Mouse (Mus musculus) cortical plate, adult 2 months (tissue): ENCODE results near the gene Kcnj10. TPM values are rescaled to one million over a fixed set of nuclear protein-coding genes. Genes with fewer than 3 reads are reported as not detected.

Source experiments
- H3K27ac ChIP-seq: fragments of 200-500 bp; 2 replicates; pipeline ENCODE4 v1.5.1; 2012; ENCODE audit warnings: low read length, control low read depth, inconsistent platforms; ENCODE audit not compliant: insufficient read depth
- H3K4me1 ChIP-seq: fragments of 200-500 bp; 2 replicates; pipeline ENCODE4 v1.6.1; 2011; ENCODE audit warnings: low read length; ENCODE audit not compliant: control insufficient read depth, insufficient read depth
- H3K4me3 ChIP-seq: fragments of 200-500 bp; 2 replicates; pipeline ENCODE4 v1.5.1; 2011; ENCODE audit warnings: mild to moderate bottlenecking, low read length, control low read depth; ENCODE audit not compliant: insufficient read depth
- CTCF ChIP-seq: fragments of 200-500 bp; IDR thresholded peaks from 2 replicates; pipeline ENCODE4 v1.5.1; 2011; ENCODE audit warnings: mild to moderate bottlenecking, control low read depth, low read length; ENCODE audit not compliant: insufficient read depth; ENCODE audit errors: extremely low read depth
- POLR2A ChIP-seq: fragments of 200-500 bp; IDR thresholded peaks from 2 replicates; pipeline ENCODE4 v1.6.1; 2011; ENCODE audit warnings: mild to moderate bottlenecking, low read length, control low read depth; ENCODE audit not compliant: insufficient read depth; ENCODE audit errors: extremely low read depth
- polyA plus RNA-seq: library from polyadenylated mRNA; depleted of rRNA; stranded (reverse); fragments of >200 nt; gene quantifications from 2 replicates; pipeline ENCODE4 v1.2.3, GENCODE M21; 2012

Kcnj10 gene
- polyA plus RNA-seq, 1 experiment: 102 TPM

DNA sequence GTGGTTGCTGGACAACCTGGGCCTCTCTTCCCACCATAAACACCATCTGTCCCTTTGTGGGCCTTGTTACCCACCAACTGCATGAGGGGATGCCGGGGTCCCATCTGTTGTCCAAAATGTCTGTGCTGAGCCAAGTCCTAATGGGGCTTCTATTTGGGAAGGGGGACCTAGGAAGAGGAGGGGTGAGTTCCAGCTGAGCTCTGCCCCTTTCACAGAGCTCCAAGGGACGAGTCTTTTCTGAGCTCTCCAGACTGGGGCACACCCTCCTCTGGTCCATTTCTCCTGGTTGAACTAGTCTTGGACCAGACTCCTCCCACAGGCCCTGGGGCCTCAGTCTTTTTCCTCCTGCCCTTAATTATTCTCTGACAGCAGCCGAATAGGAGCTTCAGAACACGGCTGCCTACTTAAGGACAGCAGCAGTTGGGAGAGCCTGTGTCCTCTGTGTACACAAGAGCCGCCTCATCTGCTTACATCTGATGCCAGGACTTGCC is 21.0 kb upstream of the Kcnj10 start:
- peak overlapping the region; percentile 25; the same call in 1 of the 2 replicates for H3K27ac ChIP-seq
- H3K4me3 ChIP-seq: no peak overlapping the region
- peak; percentile 60 for TF ChIP-seq POLR2A
- TF ChIP-seq CTCF: no peak
- H3K4me1 ChIP-seq: peaks cover 12% of the 10 kb centered on the region

- Histone ChIP-seq H3K4me1 (peaks cover 12% of the 10 kb centered on the region), H3K27ac (peak overlapping the region; percentile 95), H3K4me3 (no peak overlapping the region)
- TF ChIP-seq CTCF (no peak), POLR2A (peak; percentile 31; the same call in 1 of the 2 replicates)
Measured at GRCm38 (mm10) chr1:172322725-172323124, 18.3 kb upstream of the Kcnj10 start.

DNA sequence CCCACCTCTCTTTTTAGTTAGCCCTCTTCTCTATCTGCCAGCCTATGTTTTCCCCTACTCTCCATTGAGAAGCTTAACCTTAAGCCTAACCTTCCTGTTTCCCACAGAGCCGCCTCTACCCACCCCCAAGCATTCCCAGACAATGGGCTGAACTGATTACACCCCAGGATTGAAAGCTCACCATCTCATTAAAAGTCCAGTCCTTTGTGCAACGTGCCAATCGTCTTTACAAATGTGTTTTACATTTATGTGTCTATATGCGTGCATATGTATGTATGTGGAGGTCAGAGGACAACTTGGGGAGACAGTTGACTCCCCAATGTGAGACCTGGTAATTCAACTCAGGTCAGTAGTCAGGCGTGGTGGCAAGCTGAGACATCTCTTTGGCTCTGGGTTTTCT is 17.7 kb upstream of the Kcnj10 start:
- H3K27ac ChIP-seq: peak overlapping the region; percentile 95
- H3K4me1 ChIP-seq: peaks cover 12% of the 10 kb centered on the region
- no peak for TF ChIP-seq CTCF
- no peak for TF ChIP-seq POLR2A
- no peak overlapping the region for H3K4me3 ChIP-seq

DNA sequence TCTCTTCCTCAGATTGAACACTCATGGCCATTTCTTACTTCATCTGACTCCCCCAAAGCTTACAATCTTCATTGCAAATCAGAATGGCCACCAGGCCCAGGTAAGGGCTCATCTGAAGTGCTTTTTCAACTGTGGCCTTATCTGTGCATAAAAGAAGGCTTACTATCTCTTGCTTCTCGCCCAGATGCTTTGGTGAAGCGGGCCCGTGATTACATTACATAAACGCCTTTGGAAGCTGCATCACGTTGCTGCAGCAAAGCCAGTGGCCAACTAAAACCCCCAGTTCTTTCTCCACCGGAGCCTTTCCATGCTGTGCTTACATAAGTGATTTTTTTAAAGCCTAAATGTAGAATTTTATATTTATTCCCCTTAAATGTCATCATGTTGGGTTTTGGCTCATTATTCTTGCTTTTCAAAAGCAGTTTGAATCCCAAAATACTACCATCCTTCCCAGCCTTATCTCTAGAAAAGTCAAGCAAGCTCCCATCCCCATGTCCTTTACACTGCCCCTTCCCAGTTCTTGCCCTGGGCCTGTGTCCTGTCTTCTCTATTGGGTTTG is 17.1 kb upstream of the Kcnj10 start:
- peak overlapping the region; percentile 95 for H3K27ac ChIP-seq
- H3K4me3 ChIP-seq: no peak overlapping the region
- peaks cover 12% of the 10 kb centered on the region for H3K4me1 ChIP-seq
- TF ChIP-seq CTCF: no peak

DNA sequence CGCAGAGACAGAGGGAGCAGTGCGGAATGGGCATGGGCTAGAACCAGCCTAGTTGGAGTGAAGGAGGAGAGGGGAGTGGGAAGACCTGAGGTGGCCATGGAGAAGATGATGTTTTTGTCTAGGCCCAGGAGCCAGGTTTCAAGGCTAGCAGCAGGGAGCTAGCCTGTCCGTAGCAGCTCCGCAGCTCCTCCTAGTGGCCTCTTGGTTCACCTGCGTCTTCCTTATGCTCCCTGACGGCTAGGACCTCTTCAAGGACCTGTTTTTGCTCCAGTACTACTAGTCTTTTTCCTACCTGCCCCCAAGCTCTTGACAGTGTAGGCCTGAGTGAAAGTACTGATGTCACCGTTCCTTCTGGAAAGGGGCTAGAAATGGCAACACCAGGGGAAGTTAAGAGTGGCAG is 16.3 kb upstream of the Kcnj10 start:
- peak overlapping the region; percentile 94 for H3K27ac ChIP-seq
- H3K4me3 ChIP-seq: no peak overlapping the region
- TF ChIP-seq POLR2A: no peak; the same call in 1 of the 2 replicates
- TF ChIP-seq CTCF: peak; percentile 91
- peaks cover 15% of the 10 kb centered on the region for H3K4me1 ChIP-seq

DNA sequence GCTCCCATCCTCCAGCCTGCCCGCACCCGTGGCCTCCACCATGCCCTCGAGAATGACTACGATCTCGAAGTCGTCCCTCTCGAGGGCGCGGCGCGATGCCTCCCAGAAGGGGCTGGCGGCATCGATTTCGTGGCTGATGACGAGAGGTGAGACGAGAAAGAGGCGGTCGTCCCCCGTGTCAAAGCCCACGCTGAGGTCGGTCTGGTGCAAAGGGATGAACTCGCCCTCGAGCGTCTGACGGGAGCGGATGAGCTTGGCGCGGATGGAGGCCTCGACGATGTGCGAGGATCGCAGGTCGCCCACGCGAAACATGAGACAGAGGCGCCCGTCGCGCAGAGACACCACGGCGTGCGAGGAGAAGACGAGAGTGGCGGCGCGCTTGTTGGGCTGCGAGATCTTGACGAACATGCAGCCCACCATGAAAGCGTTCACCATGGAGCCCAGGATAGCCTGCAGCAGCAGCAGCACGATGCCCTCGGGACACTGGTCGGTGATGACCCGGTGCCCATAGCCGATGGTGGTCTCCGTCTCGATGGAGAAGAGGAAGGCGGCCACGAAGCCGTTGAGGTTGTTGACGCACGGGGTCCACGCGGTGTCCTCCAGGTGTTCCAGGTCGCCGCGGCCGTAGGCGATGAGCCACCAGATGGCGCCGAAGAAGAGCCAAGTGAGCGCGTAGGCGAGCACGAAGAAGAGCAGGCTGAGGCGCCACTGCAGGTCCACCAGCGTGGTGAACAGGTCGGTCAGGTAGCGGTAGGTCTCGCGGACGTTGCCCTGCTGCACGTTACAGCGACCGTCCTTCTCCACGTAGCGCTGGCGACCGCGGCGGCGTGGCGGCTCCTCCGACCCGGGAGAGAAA is 15.1 kb upstream of the Kcnj10 start:
- Histone ChIP-seq H3K4me1 (peaks cover 17% of the 10 kb centered on the region), H3K27ac (peak overlapping the region; percentile 90), H3K4me3 (peak overlapping the region; percentile 16; the same call in 1 of the 2 replicates)
- peak; percentile 28; the same call in 1 of the 2 replicates for TF ChIP-seq CTCF
- TF ChIP-seq POLR2A: peak; percentile 33; the same call in 1 of the 2 replicates

DNA sequence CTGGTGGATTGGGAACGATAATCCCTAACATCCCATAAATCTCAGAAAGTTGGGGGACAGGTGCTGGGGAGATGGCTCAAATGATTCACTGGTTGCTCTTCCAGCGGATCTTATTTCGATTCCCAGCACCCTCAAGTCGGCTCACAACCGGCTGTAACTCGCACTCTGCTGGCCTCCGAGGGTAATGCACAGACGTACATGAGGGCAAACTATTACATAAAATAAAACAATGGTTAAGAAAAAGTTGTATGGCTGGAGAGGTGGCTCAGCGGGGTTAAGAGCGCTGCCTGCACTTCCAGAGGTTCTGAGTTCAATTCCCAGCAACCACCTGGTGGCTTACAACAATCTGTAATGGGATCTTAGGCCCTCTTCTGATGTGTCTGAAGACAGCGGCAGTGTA is 14.3 kb upstream of the Kcnj10 start:
- TF ChIP-seq CTCF (no peak), POLR2A (no peak)
- Histone ChIP-seq H3K4me3 (peak overlapping the region; percentile 16; the same call in 1 of the 2 replicates), H3K4me1 (peaks cover 17% of the 10 kb centered on the region), H3K27ac (0 out of 2 replicates have a peak overlapping the region, but pooled peaks have one; percentile 90)

GRCm38 (mm10) chr1:172327206-172328001 is 13.6 kb upstream of the Kcnj10 start:
- peak overlapping the region; percentile 61 for H3K27ac ChIP-seq
- TF ChIP-seq CTCF (no peak), POLR2A (no peak)
- peak overlapping the region; percentile 96 for H3K4me3 ChIP-seq
- peaks cover 17% of the 10 kb centered on the region for H3K4me1 ChIP-seq

DNA sequence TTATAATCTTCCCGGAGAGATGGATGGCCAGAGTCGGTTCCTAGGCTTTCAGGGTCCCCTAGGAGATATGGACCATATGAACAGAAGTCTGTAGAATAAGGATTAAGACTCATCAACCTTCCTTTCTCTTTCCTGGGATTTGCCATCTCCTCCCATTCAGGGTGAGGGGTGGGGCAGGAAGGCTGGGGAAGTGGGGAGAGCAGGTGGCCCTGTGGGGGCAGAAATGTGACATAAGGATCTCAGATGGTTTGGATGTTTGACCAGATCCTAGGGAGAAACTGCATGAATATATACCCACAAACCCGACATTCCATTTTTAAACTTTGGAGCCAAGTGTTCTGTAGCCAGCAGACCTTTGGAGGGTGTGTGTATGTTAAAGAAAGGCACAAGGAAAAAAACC is 13.0 kb upstream of the Kcnj10 start:
- TF ChIP-seq POLR2A: no peak
- TF ChIP-seq CTCF: no peak
- peak overlapping the region; percentile 96 for H3K4me3 ChIP-seq
- peak overlapping the region; percentile 61; the same call in 1 of the 2 replicates for H3K27ac ChIP-seq
- peaks cover 17% of the 10 kb centered on the region for H3K4me1 ChIP-seq
